Mouse (Mus musculus) cerebellum, postnatal 25 days (tissue): ENCODE data around the gene Sipa1l1.
"Not testable (repeated sequence)": the region's sequence is repeated elsewhere in the genome, so short reads cannot be mapped to it uniquely, and the experiment has no call there.

Source experiments
- DNase-seq, 2 experiments: peaks; one replicate each; pipeline ENCODE4 v3.0.0; 2021; ENCODE audit warnings: mixed read lengths in 2 of 2

The Sipa1l1 gene

GRCm38 (mm10) chr12:82178636-82179035, 9.5 kb downstream of the Sipa1l1 start:
- DNase-seq, result no peak

GRCm38 (mm10) chr12:82179626-82180025, 10.5 kb downstream of the Sipa1l1 start:
- DNase-seq, result no peak

GRCm38 (mm10) chr12:82186156-82186555, 17.0 kb downstream of the Sipa1l1 start:
- DNase-seq, result not testable (repeated sequence)

- DNase-seq, result no peak
These were observed 17.6 kb downstream of the Sipa1l1 start for GRCm38 (mm10) chr12:82186740-82187139.

GRCm38 (mm10) chr12:82187178-82187839, 18.2 kb downstream of the Sipa1l1 start:
- no peak for DNase-seq

GRCm38 (mm10) chr12:82188321-82189075, 19.4 kb downstream of the Sipa1l1 start:
- no peak for DNase-seq

GRCm38 (mm10) chr12:82189076-82189675, 20.1 kb downstream of the Sipa1l1 start:
- DNase-seq, result no peak

GRCm38 (mm10) chr12:82189715-82190581, 20.8 kb downstream of the Sipa1l1 start:
- no peak for DNase-seq

- DNase-seq, result no peak
These were observed 21.5 kb downstream of the Sipa1l1 start for GRCm38 (mm10) chr12:82190582-82190965.

GRCm38 (mm10) chr12:82191686-82192085, 22.6 kb downstream of the Sipa1l1 start:
- DNase-seq, result no peak

- no peak for DNase-seq
These were observed 23.5 kb downstream of the Sipa1l1 start for GRCm38 (mm10) chr12:82192641-82193054.

GRCm38 (mm10) chr12:82193476-82193875, 24.4 kb downstream of the Sipa1l1 start:
- DNase-seq, result no peak

GRCm38 (mm10) chr12:82194919-82195318, 25.8 kb downstream of the Sipa1l1 start:
- DNase-seq, result no peak

GRCm38 (mm10) chr12:82196213-82196612, 27.1 kb downstream of the Sipa1l1 start:
- DNase-seq, result no peak

GRCm38 (mm10) chr12:82196615-82197146, 27.6 kb downstream of the Sipa1l1 start:
- no peak for DNase-seq

- no peak for DNase-seq
These were observed 28.1 kb downstream of the Sipa1l1 start for GRCm38 (mm10) chr12:82197207-82197606.

GRCm38 (mm10) chr12:82199286-82199685, 30.2 kb downstream of the Sipa1l1 start:
- DNase-seq, result no peak

- DNase-seq, result peak; percentile 36 to 58
These were observed 35.0 kb downstream of the Sipa1l1 start for GRCm38 (mm10) chr12:82204106-82204505.

GRCm38 (mm10) chr12:82206857-82207647, 37.9 kb downstream of the Sipa1l1 start:
- DNase-seq, result no peak

- DNase-seq, result no peak
These were observed 38.9 kb downstream of the Sipa1l1 start for GRCm38 (mm10) chr12:82208046-82208445.

- no peak for DNase-seq
These were observed 39.5 kb downstream of the Sipa1l1 start for GRCm38 (mm10) chr12:82208611-82209010.

GRCm38 (mm10) chr12:82209753-82210152, 40.6 kb downstream of the Sipa1l1 start:
- no peak for DNase-seq
